Mouse (Mus musculus) large intestine, adult 2 months (tissue): ENCODE data around the gene Nop56. TPM values are rescaled to one million over a fixed set of nuclear protein-coding genes. Genes with fewer than 3 reads are reported as not detected.

Experiments used
- DNase-seq: peaks from one replicate; pipeline ENCODE4 v3.0.0-alpha.2; 2012; ENCODE audit warnings: low read depth, low spot score
- WGBS: fragments of 180-500 bp; shearing (Covaris S2); methylation state at CpG from one replicate; pipeline ENCODE4 v1.1.7; 2018; 5-methylcytosine and 5-hydroxymethylcytosine counted together
- polyA plus RNA-seq: library from polyadenylated mRNA; depleted of rRNA; stranded (reverse); fragments of >200 nt; gene quantifications from 2 replicates; pipeline ENCODE4 v1.2.3, GENCODE M21; 2012; rRNA removed

Nop56 gene
- polyA plus RNA-seq, result 57.1 and 75.1 TPM in 2 replicates

DNA sequence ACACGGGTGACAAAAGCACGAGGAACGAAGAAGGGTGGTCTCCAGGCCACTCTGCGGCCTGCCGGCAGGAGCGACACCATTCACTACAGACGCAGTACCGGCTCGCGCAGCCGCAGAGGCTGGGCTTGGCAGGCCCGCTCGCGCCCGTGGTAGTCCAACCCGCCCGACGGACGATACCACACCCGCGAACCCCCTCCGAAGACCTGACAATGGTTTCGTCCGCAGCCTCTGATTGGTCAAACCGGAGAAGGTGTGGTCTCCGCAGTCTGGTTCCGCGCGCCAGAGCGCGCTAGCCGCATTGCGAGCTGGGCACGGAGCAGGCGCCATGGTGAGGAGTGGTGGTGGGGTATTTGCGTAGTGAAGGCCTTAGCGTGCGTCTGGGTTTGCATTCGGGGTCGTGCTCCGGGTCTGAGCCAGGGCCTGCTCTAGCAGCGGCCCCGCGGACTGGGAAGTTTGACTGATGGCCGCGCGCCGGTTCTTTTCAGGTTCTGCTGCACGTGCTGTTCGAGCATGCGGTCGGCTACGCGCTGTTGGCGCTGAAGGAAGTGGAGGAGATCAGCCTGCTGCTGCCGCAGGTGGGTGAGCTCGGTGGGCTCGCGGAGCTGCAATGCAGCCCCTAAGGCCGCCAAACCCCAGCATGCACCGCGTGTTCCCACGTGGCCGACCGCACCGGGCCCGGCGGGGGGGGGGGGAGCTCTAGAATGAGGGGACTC, at the start of gene Nop56:
Nop56 (plus strand) TSS at position 282 of the 713 bp plus-strand sequence.
- WGBS, result 1% methylated on average over 68 of the region's 68 CpGs
- peak; percentile 82 for DNase-seq

DNA sequence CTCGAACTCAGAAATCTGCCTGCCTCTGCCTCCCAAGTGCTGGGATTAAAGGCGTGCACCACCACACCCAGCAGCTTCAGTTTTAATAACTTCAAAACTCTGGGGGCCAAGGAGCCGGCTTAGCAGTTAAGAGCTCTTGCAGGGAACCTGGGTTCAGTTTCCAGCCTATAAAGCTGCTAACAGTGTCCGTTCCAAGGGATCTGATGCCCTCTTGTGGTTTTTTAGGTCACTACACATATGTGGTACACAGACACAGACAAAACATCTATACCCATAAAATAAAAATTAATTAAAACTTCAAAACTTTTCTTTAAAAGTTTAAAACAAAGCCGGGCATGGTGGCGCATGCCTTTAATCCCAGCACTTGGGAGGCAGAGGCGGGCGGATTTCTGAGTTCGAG, 27.3 kb upstream of the Nop56 start:
- peak; percentile 1 for DNase-seq

DNA sequence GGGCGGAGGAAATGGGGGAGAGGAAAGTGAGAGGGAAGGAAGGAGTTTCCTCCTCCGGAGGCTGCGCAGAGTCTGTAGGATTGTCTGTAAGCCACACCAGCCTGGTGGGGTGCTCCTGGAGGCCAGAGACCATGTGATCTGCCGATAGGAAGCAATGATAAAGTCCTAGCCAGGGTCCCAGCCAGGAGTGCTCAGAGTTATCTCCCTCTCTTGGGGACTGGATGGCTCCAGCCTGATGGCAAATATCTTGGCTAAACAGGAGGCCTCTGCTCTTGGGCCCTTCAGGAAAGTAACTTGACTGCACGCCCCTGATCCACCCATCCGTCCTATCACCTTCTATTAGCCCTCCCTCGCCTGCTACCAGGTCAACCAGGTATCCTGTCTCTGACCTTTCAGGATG, 26.0 kb upstream of the Nop56 start:
- WGBS, result 67% methylated on average over 7 of the region's 7 CpGs
- no peak for DNase-seq

More for the DNA sequence above, 27.3 kb upstream of the Nop56 start:
- 51% methylated on average over 9 of the region's 9 CpGs for WGBS

DNA sequence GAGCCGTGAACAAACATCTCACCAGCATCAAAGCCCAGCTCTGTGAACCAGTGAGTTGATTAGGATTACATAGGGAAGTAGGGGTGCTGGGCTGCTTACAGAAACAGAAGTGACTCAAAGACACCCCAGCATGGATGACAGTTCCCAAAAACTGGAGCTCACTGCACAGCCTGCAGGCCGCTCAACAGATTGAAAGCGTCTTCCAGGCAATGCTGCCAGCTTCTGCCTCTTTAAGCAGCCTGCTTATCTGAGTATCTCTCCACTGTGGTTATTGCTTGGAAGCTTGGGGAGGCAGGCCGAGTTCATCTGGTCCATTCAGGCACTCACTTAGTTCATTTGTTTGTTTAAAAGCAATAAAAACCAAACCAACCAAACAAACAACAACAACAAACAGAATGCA, 17.5 kb upstream of the Nop56 start:
- 58% methylated on average over 4 of the region's 4 CpGs for WGBS
- no peak for DNase-seq

DNA sequence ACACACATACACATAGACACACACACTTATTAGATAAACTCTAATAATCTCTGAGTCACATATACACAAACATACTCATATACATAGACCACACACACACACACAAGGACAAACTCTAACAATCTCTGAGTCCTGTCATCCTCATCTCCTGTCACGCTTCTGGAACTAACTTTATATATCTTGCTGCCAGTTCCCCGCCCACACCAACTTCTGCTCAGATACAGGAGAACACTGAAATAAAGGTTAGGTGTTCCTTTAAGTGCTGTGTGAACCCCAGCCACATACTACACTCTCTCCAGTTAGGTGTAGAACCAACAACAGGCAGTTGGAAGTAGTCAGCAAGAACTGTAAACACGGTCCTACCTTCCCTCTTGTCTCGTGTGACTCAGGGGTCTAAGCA, 13.4 kb upstream of the Nop56 start:
- no peak for DNase-seq
- WGBS, result 50% methylated on average over 4 of the region's 4 CpGs

DNA sequence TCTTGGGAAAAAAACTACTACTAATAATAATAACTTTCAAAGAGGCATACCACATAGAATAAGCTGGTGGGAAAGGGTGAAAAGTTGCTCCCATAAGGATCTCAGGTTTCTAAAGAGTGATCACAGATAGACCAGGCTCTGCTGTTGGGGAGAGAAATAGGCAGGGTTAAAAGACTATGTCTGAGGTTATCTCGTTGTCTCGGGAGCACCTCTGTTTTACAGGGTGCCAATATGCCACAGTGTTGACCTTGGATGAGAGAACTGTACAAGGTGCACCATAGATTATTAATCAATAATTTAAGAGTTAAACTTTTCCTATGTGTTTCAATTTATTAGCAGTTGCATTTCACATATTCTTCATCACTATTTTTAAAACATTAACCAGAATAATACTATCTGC, 12.3 kb upstream of the Nop56 start:
- WGBS, result 51% methylated on average over 2 of the region's 2 CpGs
- no peak for DNase-seq

DNA sequence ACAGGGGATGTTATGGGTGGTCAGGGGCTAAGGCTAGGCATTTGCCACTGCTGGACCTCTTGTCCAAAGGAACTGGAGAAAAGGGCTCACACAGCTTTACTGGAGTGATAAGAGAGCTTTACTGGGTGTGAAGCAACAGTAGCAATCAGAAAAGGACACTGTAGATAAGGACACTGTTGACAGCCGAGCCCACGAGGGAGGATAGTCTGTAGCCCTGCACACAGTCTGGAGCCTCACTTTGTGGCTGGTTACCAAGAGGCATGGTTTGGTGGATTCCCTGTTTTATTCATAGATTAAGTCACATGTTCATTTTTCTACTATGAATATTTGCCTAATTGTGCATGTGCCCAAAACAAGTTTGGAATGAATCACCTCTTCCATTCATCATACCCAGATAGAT, 11.8 kb upstream of the Nop56 start:
- no peak for DNase-seq
- 30% methylated on average over 2 of the region's 2 CpGs for WGBS

DNA sequence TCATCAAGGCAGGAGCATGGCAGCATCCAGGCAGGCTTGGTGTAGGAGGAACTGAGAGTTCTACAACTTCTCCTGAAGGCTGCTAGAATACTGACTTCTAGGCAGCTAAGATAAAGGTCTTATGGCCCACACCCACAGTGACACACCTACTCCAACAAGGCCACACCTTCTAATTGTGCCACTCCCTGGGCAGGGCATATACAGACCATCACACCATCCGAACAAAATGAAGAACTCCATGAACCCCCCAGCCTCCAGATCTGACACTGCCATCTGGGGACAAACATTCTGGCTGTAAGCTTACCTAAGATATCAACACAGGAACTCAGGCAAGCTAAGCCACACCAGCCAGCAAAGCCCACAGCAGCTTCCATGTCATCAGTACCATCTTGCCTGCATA, 8.7 kb upstream of the Nop56 start:
- 23% methylated on average over 1 of the region's 1 CpGs for WGBS
- DNase-seq, result no peak

DNA sequence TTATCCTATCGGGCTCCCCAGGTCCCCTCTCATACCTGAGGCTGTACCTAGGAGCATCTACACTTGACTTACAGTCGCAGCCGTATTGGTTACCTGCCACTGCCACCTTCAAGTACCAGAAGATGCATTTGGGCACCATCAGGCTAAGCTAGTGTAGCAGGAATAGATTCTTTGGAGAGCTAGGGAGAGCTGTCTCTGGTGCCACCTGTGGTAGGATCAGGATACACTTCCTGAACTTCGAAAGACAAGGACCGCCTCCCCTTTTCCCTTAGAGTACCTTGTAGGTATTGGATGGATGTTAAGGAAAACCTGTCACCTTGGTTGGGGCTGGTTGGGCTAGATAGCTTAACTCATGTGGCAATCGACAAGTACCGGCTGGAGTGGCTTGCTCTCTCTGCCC, 6.2 kb upstream of the Nop56 start:
- 66% methylated on average over 7 of the region's 7 CpGs for WGBS
- no peak for DNase-seq

DNA sequence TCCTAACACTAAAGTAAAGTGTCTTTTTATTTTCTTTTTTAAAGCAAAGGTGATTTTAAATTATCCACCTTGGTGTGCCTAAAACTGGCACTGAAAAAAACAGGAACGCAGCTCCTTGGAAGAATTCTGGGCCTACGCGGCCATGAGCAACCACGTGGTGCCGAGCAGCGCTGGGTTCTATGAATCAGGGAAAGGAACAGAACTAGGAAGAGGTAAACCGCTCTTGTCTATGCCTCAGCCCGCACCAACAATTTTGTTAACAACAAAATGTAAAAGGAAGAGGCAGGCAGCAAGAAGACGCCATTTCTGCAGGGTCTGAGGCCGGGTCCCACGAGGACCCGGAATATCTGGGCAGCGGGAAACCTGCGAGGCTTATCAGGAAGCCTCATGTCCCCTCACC, 498 bp upstream of the Nop56 start:
- 1% methylated on average over 14 of the region's 14 CpGs for WGBS
- no peak for DNase-seq

DNA sequence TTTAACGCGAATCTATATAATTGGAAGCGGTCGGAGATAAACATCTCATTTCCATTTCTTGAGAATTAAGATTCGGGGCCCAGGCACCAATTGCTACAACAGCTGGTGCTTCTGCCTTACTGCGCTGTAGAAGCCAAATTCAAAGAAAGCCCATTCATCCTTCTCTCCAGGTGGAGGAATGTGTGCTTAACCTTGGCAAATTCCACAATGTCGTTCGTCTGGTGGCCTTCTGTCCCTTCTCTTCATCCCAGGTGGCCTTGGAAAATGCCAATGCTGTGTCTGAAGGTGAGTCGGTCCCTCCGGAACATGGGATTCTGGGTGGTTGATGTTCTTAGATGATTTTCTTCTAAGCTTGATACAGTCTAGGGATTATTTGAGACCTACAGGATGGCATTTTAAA, 632 bp downstream of the Nop56 start:
- no peak for DNase-seq
- WGBS, result 2% methylated on average over 10 of the region's 10 CpGs

DNA sequence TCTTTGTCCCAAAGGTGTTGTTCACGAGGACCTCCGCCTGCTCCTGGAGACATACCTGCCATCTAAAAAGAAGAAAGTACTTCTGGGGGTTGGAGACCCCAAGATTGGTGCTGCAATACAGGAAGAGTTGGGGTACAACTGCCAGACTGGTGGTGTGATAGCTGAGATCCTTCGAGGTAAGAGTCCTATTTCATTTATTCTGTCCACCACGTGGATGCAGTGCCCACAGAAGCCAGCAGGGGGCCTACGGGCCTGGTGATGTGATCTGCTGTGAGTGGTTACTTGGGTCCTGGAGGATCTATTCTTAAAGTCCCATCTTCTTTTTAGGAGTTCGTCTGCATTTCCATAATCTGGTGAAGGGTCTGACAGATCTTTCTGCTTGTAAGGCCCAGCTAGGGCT, 1.4 kb downstream of the Nop56 start:
- WGBS, result 41% methylated on average over 6 of the region's 6 CpGs
- DNase-seq, result peak; percentile 21

DNA sequence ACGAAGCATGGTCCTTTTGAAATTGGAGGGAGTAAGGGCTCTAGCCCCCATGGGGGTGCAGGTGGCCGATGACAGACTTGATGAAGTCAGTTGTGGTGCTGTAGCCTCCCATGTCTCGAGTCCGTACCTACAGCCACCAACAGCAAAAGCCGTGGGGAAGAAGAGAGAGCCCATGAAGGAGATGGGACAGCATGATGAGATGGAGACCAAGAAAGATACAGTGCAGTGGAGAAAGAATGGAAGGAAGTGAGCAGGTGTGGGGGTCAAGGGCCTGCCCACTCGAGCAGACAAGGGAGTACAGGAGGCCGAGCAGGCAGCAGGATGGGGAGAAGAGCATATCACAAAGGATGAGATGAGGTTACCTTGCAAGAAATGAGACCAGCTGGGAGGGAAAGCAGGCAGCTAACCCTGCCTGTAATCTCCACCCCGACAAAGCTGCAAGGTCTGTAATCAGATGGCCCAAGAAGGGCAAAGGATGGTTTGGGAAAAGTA, 5.4 kb downstream of the Nop56 start:
- WGBS, result 39% methylated on average over 8 of the region's 8 CpGs
- DNase-seq, result no peak

DNA sequence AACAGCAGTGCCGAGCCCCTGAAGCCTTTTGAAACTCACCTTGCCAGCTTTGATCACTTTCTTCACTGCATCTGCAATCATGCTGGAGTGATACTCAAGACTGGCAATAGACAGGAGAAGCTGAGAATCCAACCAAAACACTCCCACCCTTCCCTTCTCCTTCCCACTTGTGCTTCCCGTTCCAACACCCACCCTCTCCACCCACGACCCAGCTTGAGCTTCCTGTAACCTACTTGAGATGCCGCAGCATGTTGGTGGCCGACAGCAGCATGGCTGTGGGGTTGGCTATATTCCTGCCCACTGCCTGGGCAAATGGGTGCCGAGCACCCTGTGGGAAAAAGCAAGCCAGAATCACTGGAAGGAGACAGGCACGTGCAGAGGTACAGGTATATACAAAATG, 6.0 kb downstream of the Nop56 start:
- WGBS, result 49% methylated on average over 7 of the region's 7 CpGs

DNA sequence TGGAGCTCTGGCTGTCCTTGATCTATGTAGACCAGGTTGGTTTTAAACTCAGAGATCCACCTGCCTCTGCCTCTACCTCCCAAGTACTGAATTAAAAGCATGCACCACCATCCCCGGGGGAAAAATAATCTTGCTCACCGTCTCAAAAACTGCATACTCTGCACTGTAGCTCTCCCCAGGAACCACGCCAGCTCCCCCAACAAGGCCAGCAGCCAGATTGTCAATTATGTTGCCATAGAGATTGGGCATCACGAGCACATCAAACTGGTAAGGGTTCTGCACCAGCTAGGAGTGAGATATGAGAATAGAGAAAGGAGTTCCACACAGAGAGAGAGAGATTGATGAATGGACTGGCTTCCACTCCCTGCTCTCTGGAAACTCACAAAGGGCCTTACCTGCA, 6.6 kb downstream of the Nop56 start:
- no peak for DNase-seq
- 66% methylated on average over 4 of the region's 4 CpGs for WGBS

More for the DNA sequence above, 6.0 kb downstream of the Nop56 start:
- DNase-seq, result no peak

DNA sequence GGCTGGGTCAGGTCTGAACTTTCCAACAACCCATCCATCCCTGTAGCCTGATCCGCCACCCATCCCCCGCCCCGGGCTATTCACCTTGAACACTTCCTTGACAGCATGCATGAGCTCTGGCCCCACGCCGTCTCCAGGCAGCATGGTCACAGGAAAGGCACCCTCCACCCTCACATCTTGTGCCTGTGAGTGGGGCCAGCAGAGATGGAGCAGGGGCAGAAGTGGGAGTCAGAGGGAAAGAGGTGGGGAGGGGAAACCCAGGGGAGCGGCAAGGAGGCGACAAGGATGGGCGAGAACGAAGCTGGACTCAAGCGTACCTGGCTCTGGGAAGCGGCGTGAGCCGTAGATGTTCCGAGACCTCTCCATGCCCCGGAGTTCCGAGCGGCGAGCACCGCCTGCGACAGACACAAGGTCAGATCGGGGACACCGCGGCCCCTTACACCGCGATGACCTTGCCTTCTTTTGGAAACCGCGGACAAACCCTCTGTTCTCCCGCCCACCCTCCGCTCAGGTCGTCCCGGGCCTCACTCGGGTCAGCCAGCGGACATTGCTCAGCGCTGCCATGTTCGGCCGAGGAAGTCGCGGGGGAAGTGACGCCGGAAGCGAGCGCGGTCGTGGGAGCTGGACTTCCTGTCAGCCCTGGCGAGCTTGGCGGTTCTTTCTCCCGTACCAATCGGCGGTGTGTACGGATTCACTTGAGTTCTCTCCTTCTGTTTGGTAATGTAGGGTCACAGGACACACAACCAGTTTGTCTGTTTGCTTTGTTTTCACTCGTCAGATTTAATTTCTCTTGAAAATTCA, 9.8 kb downstream of the Nop56 start, which contains the start of gene Idh3b:
Idh3b (minus strand) TSS at position 694 of the 801 bp plus-strand sequence.
- WGBS, result under 1% methylated on average over 51 of the region's 51 CpGs
- peak; percentile 67 for DNase-seq

DNA sequence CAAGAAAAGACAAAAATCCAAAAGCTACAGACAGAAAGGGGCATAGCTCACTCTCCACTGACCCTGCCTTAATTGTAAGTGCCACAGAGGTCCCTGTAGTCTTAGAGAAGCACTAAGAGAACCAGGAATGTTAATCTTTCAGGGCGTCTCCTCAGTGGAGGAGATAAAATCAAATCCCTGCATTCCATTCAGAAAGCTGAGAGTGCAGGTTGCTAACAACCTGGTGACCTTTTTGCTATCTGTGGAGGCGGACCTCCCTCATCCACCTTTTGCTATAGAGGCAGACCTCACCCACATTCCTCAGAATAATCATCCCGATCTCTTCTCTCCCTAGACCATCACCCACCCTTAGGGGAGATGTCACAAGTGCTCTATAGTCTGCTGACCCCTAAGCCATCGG, 14.9 kb downstream of the Nop56 start:
- DNase-seq, result no peak
- 51% methylated on average over 4 of the region's 4 CpGs for WGBS

DNA sequence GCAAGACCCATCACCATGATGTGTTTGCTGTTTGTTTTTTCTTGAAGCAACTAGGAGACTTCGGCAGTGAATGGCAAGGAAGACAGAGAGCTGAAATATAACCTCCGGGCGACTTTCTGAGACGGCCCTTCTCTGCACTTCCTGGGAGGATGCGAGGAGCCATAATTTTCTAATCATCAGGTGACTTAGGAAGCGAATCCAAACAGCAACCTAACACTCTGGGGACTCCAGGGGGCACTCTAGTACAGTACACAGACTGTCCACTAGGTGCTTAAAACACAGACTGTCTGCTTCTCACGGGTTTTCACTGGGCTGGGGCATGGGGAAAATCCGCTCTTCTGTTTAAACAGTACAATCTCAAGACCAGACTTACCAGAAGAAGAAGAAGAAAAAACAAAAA, 17.2 kb downstream of the Nop56 start:
- WGBS, result 8% methylated on average over 8 of the region's 8 CpGs
- peak; percentile 19 for DNase-seq

DNA sequence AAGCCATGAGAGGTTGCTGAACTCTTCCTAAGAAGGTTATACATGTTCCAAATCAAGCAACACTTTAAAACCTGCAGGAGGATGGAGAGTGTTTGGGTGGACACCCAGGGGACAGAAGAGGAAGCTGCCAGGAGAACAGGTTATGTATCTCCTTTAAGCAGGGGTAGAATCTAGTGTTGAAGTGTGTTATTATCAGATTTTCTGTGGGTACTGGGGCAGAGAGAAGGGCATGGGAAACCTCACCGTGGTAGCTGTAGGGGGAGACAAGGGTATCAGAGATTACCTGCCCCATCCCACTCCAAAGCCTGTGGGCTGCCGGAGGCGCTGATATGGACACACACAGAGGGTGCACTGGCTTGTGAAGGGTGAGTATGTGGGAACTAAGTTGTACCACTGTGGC, 18.8 kb downstream of the Nop56 start:
- 59% methylated on average over 3 of the region's 3 CpGs for WGBS

DNA sequence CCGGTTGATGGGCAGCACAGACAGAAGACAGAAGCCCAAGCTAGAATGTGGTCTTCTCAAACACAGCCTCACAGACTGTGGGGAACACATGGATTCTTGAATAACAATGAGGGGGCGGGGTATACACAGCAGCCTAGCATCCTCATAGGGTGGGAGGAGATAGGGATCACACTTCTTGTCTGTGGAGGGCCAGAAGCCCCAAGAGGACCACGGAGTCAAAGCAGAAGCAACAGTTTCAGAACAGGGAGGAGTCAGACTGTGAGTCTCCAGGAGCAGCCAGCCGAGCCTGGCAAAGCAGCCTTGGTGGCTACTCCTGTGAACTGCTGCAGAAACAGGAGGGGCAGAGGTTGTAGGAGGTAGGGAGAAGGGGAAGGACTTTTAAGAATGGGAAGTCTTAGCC, 19.3 kb downstream of the Nop56 start:
- no peak for DNase-seq
- whole genome bisulfite sequencing, result 19% methylated on average over 4 of the region's 4 CpGs

More for the DNA sequence above, 18.8 kb downstream of the Nop56 start:
- DNase-seq, result no peak
